Mouse (Mus musculus): ENCODE results near the gene Slc52a3.
"Not testable (repeated sequence)": the region's sequence is repeated elsewhere in the genome, so short reads cannot be mapped to it uniquely, and the experiment has no call there.

The Slc52a3 gene

DNA sequence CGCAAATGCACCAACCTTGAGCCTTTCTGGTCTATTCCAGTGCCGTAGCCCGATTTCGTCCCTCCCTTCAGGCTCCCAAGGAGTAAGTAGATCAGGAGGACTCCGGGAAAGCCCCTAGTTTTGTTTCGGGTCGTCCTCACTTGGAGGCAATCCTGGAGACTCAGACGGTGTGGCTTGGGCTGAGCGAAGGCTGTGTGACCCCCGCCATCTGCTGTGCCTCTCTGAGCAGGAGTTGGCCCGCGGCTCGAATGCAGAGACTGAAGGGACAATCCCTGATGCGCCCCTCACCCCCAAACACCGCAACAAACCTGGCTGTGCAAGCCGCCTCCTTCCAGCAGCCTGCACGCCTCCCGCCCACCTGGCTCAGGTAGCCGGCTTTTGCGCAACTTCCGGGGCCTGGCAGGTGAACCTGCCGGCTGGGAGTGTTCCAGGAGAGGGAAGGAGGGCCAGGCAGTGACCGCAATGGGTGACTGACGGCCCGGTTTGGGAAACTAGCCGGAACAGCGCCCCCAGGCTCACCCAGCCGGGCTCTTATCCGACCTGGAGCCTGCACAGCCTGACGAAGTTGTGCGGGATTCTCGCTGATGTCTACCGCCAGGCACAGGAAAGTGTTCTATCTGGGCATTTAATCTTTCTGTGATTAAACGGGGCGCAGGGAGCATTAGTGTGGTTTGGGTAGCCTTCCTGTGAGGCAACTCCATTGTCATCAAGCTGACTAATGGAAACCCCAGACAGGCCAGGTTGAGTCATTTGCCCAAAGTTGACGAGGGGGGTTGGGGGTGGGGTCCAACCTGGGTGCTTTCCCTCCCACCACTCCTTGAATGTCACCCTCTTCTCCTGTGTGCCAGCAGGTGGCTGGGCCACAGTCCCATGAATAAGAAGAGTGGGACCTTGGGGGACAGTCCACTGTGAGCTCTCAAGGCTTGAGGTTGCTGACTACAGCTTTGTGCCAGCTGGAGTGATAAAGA lies 22.4 kb upstream of the Slc52a3 start:
- in situ Hi-C loops (cut with MboI, MseI), result loop anchor here (5.0 kb wide), 1 partner anchor 427 kb away; no protein-coding TSS in a partner anchor

DNA sequence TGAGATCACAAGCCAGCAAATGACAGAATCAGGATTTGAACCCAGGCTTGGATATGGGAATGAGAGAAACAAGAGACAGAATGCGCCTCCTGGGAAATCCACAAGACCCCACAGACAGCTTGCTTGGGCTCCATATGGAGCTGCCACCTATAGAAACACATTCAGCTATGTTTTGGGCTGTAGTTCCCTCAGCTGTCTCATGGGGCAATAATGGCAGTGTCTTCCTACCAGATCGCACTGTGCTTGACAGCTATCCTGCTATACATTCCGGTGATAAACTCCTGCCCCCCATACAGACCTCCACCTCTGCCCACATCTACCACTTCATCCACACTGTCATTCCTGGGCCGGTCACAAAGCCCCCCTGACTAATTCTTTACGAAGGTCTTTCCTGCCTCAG lies 21.0 kb upstream of the Slc52a3 start:
- in situ Hi-C loops (cut with MboI, MseI), result no loop called here

DNA sequence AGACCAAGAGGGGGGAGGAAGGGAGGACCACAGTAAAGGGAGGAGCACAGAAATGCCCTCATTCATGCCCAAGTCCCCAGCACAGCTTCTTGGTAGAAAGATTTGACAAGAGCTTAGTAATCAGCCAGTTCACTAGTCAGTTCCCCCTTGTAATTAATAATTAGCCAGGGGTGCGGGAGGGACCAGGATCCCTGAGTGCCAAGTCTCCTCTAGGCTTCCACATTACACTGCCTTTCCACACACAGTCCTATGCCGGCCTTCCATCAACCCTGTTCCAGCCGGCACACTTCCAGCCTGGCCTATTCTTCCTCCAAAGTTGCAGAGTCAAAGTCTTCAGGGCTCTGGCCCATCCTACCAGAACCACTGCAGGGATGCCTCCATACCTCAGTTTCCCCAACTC lies 20.2 kb upstream of the Slc52a3 start:
- in situ Hi-C loops (cut with MboI, MseI), result no loop called here

DNA sequence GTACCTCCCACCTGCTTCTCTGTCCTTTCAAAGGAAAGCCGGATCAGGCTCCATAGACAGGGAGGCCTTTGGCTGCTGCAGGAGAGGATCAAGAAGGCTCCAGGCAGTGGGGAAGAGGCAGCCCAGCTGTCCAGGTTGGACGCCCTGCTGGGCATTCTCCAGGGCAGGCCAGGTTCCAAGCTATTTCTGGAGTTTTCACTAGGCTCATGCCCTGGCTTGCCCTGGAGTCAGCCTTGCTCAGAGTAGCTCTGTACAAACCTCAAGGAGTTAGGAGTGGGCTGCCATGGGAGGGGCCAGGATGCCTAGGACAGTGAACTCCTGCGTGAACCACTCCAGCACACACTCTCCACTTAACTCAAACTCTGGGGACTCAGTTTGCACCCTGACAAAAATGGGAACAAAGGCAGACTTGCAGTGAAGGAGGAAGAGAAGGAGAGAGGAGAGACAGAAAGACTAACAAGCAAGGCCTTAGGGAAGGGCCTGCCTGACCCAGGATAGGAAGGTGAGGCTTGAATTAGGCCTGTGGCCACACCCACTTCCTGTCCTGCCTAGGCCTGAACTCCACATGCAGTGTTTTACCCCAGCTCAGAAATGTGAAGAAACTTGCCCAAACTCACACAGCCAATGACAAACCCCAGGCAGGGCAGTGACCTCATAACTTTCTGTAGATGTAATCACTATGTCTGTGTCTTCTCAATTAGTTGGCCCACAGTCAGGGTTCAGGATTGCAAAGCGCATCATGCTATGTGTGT lies 18.4 kb upstream of the Slc52a3 start:
- in situ Hi-C loops (cut with MboI, MseI), result no loop called here

DNA sequence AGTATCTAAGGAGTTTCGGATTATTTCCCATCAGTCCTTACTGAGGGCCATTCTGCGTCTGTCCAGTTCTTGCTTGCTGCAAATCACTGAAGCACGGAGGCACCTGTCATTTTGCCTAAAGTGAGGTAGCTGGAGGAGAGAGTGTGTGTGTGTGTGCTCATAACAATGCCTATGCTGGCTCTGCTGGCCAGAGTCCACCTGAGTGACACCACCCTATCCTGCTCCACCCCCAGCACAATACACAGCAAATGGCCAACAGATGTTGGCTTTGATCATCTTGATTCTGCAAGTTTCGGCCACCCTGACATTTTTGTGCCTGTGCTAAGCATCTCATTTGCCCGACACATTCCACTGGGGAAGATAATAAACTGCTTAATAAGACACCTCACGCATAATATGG lies 17.8 kb upstream of the Slc52a3 start:
- in situ Hi-C loops (cut with MboI, MseI), result no loop called here

DNA sequence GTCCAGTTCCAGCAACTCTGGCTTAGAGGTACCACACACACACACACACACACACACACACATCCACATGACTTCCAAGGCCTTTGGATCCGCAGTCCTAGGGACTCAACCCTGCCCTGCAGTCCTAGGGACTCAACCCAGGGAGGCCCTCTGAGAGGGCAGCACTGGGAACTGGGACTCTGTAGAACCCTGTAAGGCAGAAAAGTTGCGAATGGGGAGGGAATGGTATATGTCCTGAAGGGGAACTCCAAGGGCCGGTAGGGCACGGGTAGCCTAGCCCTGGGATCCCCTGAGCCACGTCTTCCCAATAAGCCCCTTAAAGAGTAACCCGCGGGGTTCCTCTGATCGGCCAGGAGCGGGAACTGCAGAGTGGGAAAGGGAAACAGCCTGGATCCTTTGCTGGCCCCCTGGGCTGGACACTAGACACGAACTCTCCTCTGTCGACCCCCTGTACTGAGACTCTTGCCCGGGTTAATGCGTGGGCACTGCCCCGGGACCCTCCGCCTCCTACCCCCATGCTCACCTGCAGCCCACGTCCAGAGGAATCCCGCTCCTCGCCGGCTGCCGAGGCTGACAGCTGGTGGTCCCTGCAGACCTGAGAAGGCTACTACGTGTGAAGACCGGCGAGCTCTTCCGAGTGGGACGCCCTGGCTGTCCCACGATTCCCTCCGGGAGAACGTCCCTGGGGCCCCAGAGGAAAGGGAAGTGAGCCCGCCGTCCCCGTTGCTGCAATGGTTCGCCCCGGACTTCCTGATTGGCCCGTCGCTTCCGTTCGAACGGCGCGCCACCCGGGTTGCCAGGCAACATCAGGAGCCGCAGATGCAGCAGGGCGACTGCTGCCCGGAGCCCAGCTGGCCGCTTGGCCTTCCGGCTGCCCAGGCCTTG lies 16.6 kb upstream of the Slc52a3 start, which contains the start of gene Fam110a:
Gene Fam110a, minus strand, starts transcription at position 750 of the 885 bp plus-strand sequence.
- in situ Hi-C loops (cut with MboI, MseI), result no loop called here

DNA sequence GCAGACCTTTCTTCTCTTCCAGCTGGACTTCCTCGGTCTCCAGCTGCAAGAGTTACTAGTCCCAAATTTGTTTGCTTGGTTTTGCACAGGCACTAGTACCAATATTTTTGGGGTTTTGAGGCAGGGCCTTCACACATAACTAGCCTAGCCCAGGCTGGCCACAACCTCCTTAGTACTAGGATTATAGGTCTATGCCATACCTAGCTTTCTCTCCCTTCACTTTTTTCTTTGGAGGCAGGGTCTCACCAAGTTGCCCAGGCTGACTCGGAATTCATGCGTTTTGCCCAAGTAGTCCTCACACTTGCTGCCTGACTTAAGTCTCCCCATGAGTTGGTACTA lies 16.0 kb upstream of the Slc52a3 start:
- in situ Hi-C loops (cut with MboI, MseI), result no loop called here

DNA sequence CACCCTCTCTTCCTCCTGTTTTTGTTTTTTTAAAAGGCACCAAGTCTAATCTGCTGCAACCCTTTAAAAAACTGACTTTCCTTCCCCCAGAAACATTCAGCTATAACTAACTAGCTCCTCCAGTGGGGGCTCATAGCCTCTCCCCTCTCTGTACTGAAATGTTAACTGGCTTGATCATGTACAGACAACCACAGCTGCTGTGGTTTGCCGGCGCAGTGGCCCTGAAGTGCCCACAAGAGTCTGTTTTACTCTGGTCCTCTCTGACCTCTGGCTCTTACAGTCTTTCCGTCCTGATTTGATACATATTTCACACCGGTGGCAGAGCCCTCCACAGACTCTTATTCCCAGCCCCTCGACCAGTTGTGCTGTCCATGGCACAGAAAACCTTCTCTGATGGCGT lies 15.0 kb upstream of the Slc52a3 start:
- in situ Hi-C loops (cut with MboI, MseI), result no loop called here

DNA sequence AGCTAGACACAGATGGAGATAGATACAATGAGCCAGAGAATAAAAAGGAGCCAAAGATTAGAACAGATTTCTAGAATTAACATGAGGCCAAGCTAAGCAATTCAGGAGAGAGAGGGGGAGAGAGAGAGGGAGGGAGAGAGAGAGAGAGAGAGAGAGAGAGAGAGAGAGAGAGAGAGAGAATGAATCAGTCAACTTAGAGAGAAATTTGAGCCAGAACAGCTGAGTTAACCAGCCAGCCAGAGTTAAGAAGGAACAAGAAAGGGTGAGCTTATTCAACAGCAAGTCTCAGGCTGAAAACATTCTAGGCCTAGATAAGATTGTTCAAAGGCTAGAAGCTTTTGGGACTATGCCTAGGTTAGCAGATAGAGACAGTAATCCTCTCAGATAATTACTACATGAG lies 13.8 kb upstream of the Slc52a3 start:
- in situ Hi-C loops (cut with MboI, MseI), result no loop called here

DNA sequence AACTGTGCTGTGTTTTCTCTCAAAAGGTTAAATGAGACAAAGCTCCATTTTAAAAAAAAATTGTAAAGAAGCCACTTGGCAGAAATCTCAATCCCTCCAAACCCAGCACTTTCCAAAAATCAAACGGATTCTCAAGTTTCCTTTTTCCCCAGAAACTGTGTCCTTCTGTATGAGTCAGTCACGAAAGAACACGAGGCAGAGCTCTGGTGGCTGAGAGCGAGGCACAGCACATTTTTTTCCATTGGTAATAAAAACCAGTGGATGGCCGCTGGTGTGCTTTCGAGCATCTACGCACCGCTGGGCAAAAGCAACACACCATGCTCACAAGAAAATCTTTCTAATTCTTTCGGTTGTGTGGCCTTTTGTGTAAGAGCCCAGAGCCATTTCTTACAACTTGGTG lies 12.3 kb upstream of the Slc52a3 start:
- in situ Hi-C loops (cut with MboI, MseI), result no loop called here

DNA sequence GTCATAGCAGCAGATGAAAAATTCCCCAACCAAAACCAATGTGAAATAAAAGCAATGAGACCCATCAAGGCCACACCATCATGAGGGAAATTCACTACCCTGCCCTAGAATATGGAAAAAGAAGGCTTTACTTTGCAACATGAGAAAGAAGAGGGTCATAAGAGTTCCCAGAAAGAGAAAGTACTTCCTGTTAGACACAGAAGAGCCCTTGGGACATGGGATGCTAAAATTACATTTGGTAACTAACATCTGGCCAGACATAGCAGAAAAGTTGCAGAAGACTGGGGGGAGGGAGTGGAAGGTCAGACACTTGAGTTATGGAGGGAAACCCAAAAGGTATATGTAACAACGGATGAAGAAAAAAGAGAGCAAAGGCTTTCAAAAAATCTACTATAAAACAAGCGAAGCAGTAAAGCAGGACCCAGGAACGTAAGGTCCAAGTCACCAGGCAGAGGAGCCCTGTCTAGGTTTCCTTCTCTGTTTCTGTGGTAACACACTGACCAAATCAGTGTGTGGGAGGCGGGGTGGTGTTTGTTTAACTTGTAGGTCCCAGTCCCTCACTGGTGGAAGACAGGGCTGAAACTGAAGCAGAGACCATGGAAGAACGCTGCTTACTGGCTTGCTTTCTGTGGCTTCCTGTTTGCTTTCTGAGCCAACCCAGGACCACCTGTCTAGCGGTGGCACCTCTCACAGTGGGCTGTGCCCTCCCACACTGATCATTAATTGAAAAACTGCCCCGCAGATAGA lies 10.7 kb upstream of the Slc52a3 start:
- in situ Hi-C loops (cut with MboI, MseI), result loop anchor here (5.0 kb wide), 1 partner anchor 38 kb away; no protein-coding TSS in a partner anchor

GRCm38 (mm10) chr2:151986958-151987357 lies 9.4 kb upstream of the Slc52a3 start:
- in situ Hi-C loops (cut with MboI, MseI), result loop anchor here (5.0 kb wide), 1 partner anchor 40 kb away; no protein-coding TSS in a partner anchor

DNA sequence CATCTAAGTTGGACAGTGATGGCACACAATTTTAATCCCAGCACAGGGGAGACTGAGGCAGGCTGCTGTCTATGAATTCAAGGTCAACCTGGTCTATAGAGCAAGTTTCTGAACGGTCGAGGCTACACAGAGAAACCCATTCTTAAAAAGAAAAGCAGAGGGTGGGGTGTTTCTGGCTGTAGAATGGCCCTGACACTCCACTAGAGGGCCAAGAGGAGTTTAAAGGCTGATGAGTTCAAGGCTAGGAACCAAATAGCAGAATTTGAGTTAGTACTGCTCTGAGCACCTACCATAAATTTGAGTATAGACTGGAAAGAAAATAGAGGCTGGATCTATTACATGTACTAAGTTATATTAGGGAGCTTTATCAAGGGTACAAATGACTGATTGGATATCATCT lies 7.3 kb upstream of the Slc52a3 start:
- in situ Hi-C loops (cut with MboI, MseI), result loop anchor here (5.0 kb wide), 1 partner anchor 42 kb away; no protein-coding TSS in a partner anchor

- in situ Hi-C loops (cut with MboI, MseI), result no loop called here
Measured at GRCm38 (mm10) chr2:151990985-151991394, 5.3 kb upstream of the Slc52a3 start.

- in situ Hi-C loops (cut with MboI, MseI), result no loop called here
Measured at GRCm38 (mm10) chr2:151991446-151991845, 4.9 kb upstream of the Slc52a3 start.

GRCm38 (mm10) chr2:151994350-151995122 lies 1.8 kb upstream of the Slc52a3 start:
- in situ Hi-C loops (cut with MboI, MseI), result no loop called here

DNA sequence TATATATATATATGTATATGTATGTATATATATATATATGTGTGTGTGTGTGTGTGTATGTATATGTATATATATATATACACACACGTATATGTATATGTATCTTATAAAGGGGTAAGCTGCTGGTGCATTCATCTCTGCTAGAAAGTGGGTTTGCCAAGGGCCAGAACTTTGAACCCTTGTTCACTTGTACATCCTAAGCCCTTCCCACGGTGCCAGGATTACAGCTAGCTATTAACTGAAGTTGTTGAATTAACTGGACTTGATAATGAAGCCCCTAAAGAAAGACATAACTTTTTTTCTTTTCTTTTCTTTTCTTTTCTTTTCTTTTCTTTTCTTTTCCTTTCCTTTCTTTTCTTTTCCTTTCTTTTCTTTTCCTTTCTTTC lies 872 bp downstream of the Slc52a3 start:
- in situ Hi-C loops (cut with MboI, MseI), result not testable (repeated sequence)

GRCm38 (mm10) chr2:151997776-151998504 lies 1.6 kb downstream of the Slc52a3 start:
- in situ Hi-C loops (cut with MboI, MseI), result no loop called here

DNA sequence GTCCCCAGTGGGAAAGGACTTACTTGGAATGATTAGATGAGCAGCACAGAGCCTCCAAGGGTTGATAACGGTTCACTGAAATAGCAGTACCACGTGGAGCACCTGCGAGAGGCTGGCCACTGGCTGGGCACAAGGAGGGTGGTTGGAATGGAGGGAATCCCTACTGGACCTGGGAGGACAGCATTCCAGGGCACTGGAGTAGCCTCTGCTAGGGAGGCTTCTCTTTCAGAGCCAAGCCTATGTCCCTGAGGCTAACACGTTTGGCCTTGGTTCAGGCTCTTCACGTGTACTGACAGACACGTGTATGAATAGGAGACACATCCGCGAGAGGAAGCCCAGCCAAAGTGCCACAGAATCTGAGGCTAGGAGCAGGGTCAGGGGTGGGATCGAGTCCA lies 2.2 kb downstream of the Slc52a3 start:
- in situ Hi-C loops (cut with MboI, MseI), result no loop called here

Measured in regulatory T cell (primary cell).